Mouse (Mus musculus): ENCODE measurements around the gene Rbp3.

DNA sequence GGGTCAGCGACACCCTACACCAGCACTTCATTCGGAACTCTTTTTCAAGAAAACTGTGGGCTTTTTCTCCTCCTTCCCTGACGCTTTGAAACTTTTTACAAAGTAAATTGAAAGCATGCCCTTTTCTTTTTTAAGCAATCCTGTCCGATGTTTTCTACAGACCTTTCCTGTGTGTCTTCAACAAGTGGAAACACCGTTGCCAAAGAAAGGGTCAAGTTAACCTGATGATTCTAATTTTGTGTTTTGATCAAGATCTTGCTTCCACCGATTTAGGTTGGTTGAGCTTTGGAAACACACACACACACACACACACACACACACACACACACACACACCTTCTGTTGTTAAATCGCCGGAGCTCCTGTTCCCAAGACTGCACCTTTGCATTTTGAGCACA lies 31.0 kb upstream of the Rbp3 start:
- TF ChIP-seq CTCF (conservative IDR thresholded peaks at IDR 0.05; ENCODE audit: insufficient read depth, insufficient read length, low read depth, low read length), result no peak
- no peak for TF ChIP-seq POLR2A (IDR thresholded peaks at IDR 0.05; ENCODE audit: low read depth, low read length)
